Mouse (Mus musculus): Measurements from ENCODE around the gene Snrpf.

GRCm38 (mm10) chr10:93552596-93552995, 36.9 kb downstream of the Snrpf start:
- TF ChIP-seq CTCF (IDR thresholded peaks at IDR 0.05; ENCODE audit: borderline replicate concordance, insufficient read depth, low read depth, low read length) (no peak), POLR2A (IDR thresholded peaks at IDR 0.05; ENCODE audit: borderline replicate concordance, insufficient read depth, low read length) (no peak)
